Comparison of ENCODE assay signal across 17 mouse cellular contexts in genomic region chr11:61111472-61111871, GRCm38 (mm10).
"Had no signal": no experiment of that assay in that cellular context is flagged by ENCODE, and none has a peak within 500 bp of the region (broad histone marks: within the 10 kb centered on the region; RNA-seq: fewer than 3 reads in every experiment).

No protein-coding gene starts in this region.

- H3K4me3 ChIP-seq: neural tube, embryonic 12.5 days; neural tube, embryonic 13.5 days; neural tube, embryonic 15.5 days; stomach, embryonic 15.5 days had no signal

- H3K27me3 ChIP-seq: neural tube, embryonic 13.5 days; neural tube, embryonic 15.5 days; stomach, embryonic 15.5 days had no signal

- H3K4me2 ChIP-seq: neural tube, embryonic 12.5 days; neural tube, embryonic 13.5 days; neural tube, embryonic 15.5 days; stomach, embryonic 15.5 days had no signal

- H3K4me1 ChIP-seq: neural tube, embryonic 12.5 days; neural tube, embryonic 13.5 days; neural tube, embryonic 15.5 days; stomach, embryonic 15.5 days had no signal

- H3K36me3 ChIP-seq: neural tube, embryonic 12.5 days; neural tube, embryonic 13.5 days; neural tube, embryonic 15.5 days; stomach, embryonic 15.5 days had no signal

- H3K9me3 ChIP-seq: neural tube, embryonic 12.5 days; neural tube, embryonic 13.5 days; neural tube, embryonic 15.5 days; stomach, embryonic 15.5 days had no signal

- H3K27ac ChIP-seq: neural tube, embryonic 12.5 days; neural tube, embryonic 13.5 days; neural tube, embryonic 15.5 days; stomach, embryonic 15.5 days; stomach, postnatal 0 days had no signal

- DNase-seq: retina, postnatal 1 day; right cerebral cortex, adult 18-20 months; right cerebral cortex, postnatal 14 days; right cerebral cortex, postnatal 25 days; right cerebral cortex, postnatal 4 days; spleen, adult 18-20 months; thymus, adult 18-20 months; thymus, adult 2 months; thymus, postnatal 14 days; thymus, postnatal 25 days; thymus, postnatal 36 days; thymus, postnatal 4 days had no signal

- H3K9ac ChIP-seq: neural tube, embryonic 12.5 days; neural tube, embryonic 13.5 days; neural tube, embryonic 15.5 days; stomach, embryonic 15.5 days had no signal
